Mouse (Mus musculus) B cell, adult 2 months (primary cell): ENCODE results near the gene Gm11549.

Experiments
- DNase-seq, 2 experiments: peaks; one replicate each; pipeline ENCODE4 v3.0.0; 2022

The Gm11549 gene

DNA sequence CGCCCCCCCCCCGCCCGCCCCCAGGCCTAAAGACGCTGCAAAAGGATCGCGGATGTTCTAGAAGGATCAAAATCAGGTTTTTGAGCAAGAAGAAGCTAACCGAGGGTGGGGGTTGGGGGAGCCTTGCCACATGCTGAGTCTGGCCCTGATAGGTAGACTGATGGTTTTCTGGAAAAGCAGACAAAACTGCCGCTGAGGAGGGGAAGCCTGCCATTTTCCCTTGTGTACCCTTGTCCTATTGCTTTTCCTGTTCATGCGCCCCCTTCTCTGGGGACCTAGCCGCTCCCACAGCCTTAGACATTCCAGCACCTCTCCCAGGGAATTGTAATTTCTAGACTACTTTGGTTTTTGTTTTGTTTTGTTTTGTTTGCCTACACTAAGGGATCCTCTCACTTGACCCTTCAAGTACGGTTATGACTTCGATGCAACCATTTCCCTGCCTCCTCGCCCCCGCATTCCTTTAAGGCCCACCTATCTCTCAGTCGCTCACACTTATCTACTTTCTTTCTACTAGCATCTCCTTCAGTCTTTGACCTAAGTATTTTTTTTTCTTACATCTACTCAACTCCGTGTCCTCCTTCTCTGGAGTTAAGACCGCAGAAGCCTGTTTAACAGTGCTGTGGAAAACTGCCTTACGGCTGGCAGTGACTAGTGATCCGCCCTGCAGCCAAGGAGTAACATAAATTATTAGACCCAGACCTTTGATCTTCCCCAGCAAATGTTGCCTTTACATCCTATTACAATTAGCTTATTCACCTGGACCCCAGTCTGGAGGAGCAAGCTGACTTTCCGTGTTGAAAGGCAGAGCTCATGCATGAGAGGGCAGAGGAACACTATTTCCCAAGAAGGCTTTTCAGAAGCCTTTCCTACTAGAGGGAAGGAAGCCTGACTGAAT, 45.1 kb downstream of the Gm11549 start:
- DNase-seq = peak in 1 of 2 experiments; percentile 19

DNA sequence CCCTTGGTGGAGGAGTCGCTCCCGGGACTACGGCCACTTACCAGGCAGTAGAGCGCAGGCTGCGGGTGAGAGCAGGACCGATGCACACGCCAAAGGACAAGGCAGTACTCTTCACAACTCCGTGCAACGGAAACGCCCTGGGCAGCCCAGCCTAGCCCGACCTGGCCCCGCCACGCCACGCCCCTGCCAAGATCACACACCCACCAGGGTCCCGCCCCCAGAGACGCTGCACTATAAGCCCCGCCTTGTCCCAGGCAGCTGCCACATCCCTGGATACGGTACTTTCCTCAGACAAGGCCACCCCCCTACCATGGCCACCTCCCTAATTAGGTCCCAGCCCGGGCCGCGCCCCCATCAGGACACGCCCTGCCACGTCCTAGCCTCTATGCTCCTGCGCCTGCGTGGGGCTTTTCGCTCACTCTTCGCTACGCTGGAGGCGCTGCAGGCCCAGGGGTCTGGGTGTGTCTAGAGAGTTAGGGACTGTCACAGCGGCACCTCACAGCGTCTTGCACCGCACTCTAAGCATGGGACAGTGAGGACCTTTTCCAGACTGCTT, 46.0 kb downstream of the Gm11549 start, which contains the start of the genes Anxa5 and 1810062G17Rik:
Gene Anxa5, minus strand, starts transcription at position 363 of the 556 bp plus-strand sequence.
Gene 1810062G17Rik, plus strand, starts transcription at position 406 of the 556 bp plus-strand sequence.
- DNase-seq = peak; percentile 96 to 98

DNA sequence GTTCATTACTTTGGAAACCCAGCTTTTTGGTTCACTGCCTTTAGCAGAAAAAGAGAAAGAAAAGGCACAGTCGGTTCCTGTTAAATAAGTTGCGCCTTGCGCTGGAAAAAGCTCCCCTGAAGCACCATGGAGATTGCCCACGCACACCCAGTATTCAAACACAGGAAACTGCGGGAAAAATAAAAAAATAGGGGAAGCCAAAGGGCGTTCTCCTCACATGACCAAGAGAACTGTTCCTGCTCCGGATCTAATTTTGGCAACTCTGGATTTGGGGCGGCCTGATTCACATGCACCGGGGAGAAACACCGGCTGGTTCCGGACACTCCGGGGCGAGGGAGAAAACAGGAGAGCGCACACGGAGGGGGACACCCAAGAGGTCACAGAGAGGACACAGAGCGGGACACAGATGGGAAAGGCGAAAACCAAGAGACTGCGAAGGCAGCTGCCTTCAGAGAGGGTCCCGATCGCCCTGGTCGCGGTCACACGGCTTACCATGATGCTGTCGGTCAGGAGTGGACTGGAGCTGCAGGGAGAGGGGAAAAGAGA, 46.6 kb downstream of the Gm11549 start:
- no peak for DNase-seq

DNA sequence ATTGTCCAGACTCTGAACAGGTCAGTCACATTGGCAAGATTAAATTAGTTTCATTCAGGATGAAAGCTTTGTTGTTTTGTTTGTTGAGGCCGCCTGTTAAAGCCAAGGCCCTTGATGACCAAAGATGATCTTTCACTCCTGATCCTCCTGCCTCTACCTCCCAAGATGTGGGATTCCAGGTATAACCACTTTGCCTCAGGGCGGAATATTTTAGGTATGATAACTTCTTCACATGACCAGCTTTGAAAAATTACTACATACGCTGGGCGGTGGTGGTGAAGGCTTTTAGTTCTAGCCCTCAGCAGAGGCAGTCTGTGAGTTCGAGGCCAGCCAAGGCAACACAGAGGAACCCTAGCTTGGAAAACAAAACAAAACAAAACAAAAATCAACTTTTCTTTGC, 47.2 kb downstream of the Gm11549 start:
- DNase-seq = no peak

DNA sequence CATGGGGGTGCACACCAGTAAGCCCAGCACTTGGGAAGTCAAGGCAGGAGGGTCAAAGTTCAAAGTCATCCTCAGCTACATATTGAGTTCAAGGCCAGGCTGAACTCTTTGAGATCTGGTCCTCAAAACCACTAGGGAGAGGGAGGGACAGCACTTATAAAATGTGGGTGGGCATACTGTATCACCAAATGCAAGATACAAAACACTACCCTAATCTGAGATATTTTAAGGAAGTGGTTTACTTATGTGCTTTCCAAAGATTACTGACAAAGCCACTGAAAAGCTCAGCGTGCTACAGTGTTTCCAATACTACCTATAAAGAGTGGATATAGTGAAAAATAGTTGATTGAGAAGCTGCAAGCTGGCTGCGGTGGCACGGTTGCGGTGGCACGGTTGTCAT, 48.4 kb downstream of the Gm11549 start:
- no peak for DNase-seq

GRCm38 (mm10) chr3:36471856-36472255, 49.8 kb downstream of the Gm11549 start:
- no peak for DNase-seq

DNA sequence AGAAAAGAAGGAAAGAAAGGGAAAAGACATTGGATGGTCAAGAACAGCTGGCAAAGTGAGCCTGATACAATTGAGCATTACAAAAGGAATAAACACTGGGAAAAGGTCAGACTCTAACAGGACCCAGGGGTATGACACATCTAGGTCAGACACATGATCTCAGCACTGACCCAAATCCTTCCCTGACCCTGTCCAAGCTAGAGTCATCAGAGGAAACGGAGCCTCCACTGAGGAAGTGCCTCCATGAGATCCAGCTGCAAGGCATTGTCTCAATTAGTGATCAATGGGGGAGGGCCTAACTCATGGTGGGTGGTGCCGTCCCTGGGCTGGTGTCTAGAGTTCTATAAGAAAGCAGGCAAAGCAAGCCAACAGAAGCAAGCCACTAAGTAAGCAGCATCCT, 52.7 kb downstream of the Gm11549 start:
- DNase-seq = no peak

GRCm38 (mm10) chr3:36467632-36468031, 54.0 kb downstream of the Gm11549 start:
- DNase-seq = no peak

DNA sequence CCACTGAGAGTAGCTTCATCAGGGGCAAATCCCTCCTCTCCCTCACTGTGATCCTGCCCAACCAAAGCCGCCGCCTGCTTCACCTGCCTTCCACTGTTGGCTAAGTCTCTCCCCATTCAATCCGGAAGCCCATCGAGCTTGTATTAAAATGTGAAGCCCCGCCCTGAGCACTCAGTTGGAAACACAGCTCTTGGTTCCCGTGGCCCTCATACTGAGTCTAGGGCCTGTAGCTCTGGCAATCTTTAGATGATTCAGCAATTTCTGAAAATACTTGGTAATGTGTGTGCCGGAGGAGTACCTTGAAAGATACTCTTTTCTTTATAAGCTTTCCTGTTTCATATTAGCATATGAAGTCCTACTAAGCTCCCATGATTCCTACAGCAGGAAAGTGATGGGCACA, 56.1 kb downstream of the Gm11549 start:
- no peak for DNase-seq
